Mouse (Mus musculus) kidney, embryonic 15.5 days (tissue): Measurements from ENCODE around the gene Magel2. TPM values are rescaled to one million over a fixed set of nuclear protein-coding genes. Genes with fewer than 3 reads are reported as not detected.

Source experiments
- ATAC-seq: fragments of 200-750 bp; cut with Nextera tagmentation; replicated peaks from 2 replicates; pipeline ENCODE4 v1.8.0; 2017; ENCODE audit warnings: moderate TSS enrichment; ENCODE audit not compliant: low FRiP score
- H3K27ac ChIP-seq: fragments of 300-500 bp; sonication (generic); 2 replicates; pipeline ENCODE4 v1.5.1; 2015; ENCODE audit warnings: mild to moderate bottlenecking, inconsistent platforms
- H3K27me3 ChIP-seq: fragments of 300-500 bp; sonication (generic); 2 replicates; pipeline ENCODE4 v1.6.1; 2015; ENCODE audit warnings: inconsistent platforms
- H3K36me3 ChIP-seq: fragments of 300-500 bp; sonication (generic); 2 replicates; pipeline ENCODE4 v1.6.1; 2015; ENCODE audit warnings: inconsistent platforms
- H3K4me1 ChIP-seq: fragments of 300-500 bp; sonication (generic); 2 replicates; pipeline ENCODE4 v1.6.1; 2015; ENCODE audit warnings: inconsistent platforms
- H3K4me2 ChIP-seq: fragments of 300-500 bp; sonication (generic); 2 replicates; pipeline ENCODE4 v1.6.1; 2015; ENCODE audit warnings: moderate library complexity, mild to moderate bottlenecking, inconsistent platforms
- H3K4me3 ChIP-seq: fragments of 300-500 bp; sonication (generic); replicated peaks from 2 replicates; pipeline ENCODE4 v1.5.1; 2015; ENCODE audit warnings: mild to moderate bottlenecking, inconsistent platforms
- H3K9ac ChIP-seq: fragments of 300-500 bp; sonication (generic); 2 replicates; pipeline ENCODE4 v1.6.1; 2015; ENCODE audit warnings: mild to moderate bottlenecking, inconsistent platforms
- H3K9me3 ChIP-seq: fragments of 300-500 bp; sonication (generic); replicated peaks from 2 replicates; pipeline ENCODE4 v1.6.1; 2016; ENCODE audit warnings: inconsistent platforms
- WGBS: fragments of 180-500 bp; shearing (Covaris S2); methylation state at CpG from one replicate; pipeline ENCODE4 v1.1.7; 2015; ENCODE audit warnings: mixed read lengths; 5-methylcytosine and 5-hydroxymethylcytosine counted together
- polyA plus RNA-seq: library from polyadenylated mRNA; unstranded; fragments of >200 nt; fragmentation: Nextera tagmentation; extraction: Ambion mirVana; gene quantifications from 2 replicates; pipeline ENCODE4 v1.2.1, GENCODE M21; 2015

Gene Magel2
- polyA plus RNA-seq, 1 experiment from 2014 or later, result 1.2 TPM

GRCm38 (mm10) chr7:62388291-62388690 is 11.5 kb downstream of the Magel2 start:
- ATAC-seq, result no peak
- Histone ChIP-seq H3K4me3 (no peak overlapping the region), H3K27me3 (no peaks in the 10 kb centered on the region), H3K9ac (no peak overlapping the region), H3K27ac (no peak overlapping the region), H3K9me3 (no peaks in the 10 kb centered on the region), H3K4me2 (no peak overlapping the region), H3K36me3 (no peaks in the 10 kb centered on the region), H3K4me1 (no peaks in the 10 kb centered on the region)
- 55% methylated on average over 4 of the region's 4 CpGs for WGBS

- 42% methylated on average over 1 of the region's 1 CpGs for WGBS
- Histone ChIP-seq H3K4me1 (no peaks in the 10 kb centered on the region), H3K4me3 (no peak overlapping the region), H3K9ac (no peak overlapping the region), H3K27ac (no peak overlapping the region), H3K9me3 (no peaks in the 10 kb centered on the region), H3K27me3 (no peaks in the 10 kb centered on the region), H3K36me3 (no peaks in the 10 kb centered on the region), H3K4me2 (no peak overlapping the region)
- ATAC-seq, result no peak
Measured at GRCm38 (mm10) chr7:62392202-62392601, 15.4 kb downstream of the Magel2 start.

GRCm38 (mm10) chr7:62406573-62407050 is 29.8 kb downstream of the Magel2 start:
- Histone ChIP-seq H3K4me1 (no peaks in the 10 kb centered on the region), H3K27me3 (0 out of 2 replicates have a peak, but pooled peaks cover 3% of the 10 kb centered on the region), H3K9me3 (no peaks in the 10 kb centered on the region), H3K4me2 (peak overlapping the region; percentile 34), H3K36me3 (no peaks in the 10 kb centered on the region), H3K27ac (no peak overlapping the region), H3K9ac (no peak overlapping the region), H3K4me3 (no peak overlapping the region; the same call in 1 of the 2 replicates)
- WGBS, result 47% methylated on average over 19 of the region's 19 CpGs
- ATAC-seq, result no peak

- ATAC-seq, result no peak
- WGBS, result 49% methylated on average over 3 of the region's 3 CpGs
Measured at GRCm38 (mm10) chr7:62407803-62408202, 31.0 kb downstream of the Magel2 start.

GRCm38 (mm10) chr7:62415222-62415621 is 38.4 kb downstream of the Magel2 start:
- 84% methylated on average over 1 of the region's 1 CpGs for WGBS
- no peak overlapping the region for H3K4me2 ChIP-seq
- ATAC-seq, result no peak
- H3K27ac ChIP-seq, result no peak overlapping the region
- no peak overlapping the region for H3K4me3 ChIP-seq
- H3K9me3 ChIP-seq, result no peaks in the 10 kb centered on the region
- H3K4me1 ChIP-seq, result peaks cover 10% of the 10 kb centered on the region
- H3K27me3 ChIP-seq, result no peaks in the 10 kb centered on the region
- no peaks in the 10 kb centered on the region for H3K36me3 ChIP-seq
- H3K9ac ChIP-seq, result no peak overlapping the region

More at GRCm38 (mm10) chr7:62407803-62408202, 31.0 kb downstream of the Magel2 start:
- no peak overlapping the region for H3K27ac ChIP-seq
- H3K9ac ChIP-seq, result no peak overlapping the region
- no peaks in the 10 kb centered on the region for H3K36me3 ChIP-seq
- H3K27me3 ChIP-seq, result 0 out of 2 replicates have a peak, but pooled peaks cover 3% of the 10 kb centered on the region
- H3K9me3 ChIP-seq, result no peaks in the 10 kb centered on the region
- H3K4me2 ChIP-seq, result no peak overlapping the region
- no peak overlapping the region for H3K4me3 ChIP-seq
- H3K4me1 ChIP-seq, result no peaks in the 10 kb centered on the region

GRCm38 (mm10) chr7:62416173-62416572 is 39.4 kb downstream of the Magel2 start:
- Histone ChIP-seq H3K27ac (no peak overlapping the region), H3K27me3 (no peaks in the 10 kb centered on the region), H3K9me3 (no peaks in the 10 kb centered on the region), H3K4me3 (no peak overlapping the region), H3K4me1 (peaks cover 10% of the 10 kb centered on the region), H3K36me3 (no peaks in the 10 kb centered on the region), H3K9ac (no peak overlapping the region), H3K4me2 (no peak overlapping the region)
- no peak for ATAC-seq

GRCm38 (mm10) chr7:62418346-62418745 is 41.5 kb downstream of the Magel2 start:
- no peak overlapping the region for H3K9ac ChIP-seq
- no peak overlapping the region for H3K27ac ChIP-seq
- ATAC-seq, result no peak
- H3K4me1 ChIP-seq, result peaks cover 10% of the 10 kb centered on the region
- peak overlapping the region; percentile 61 for H3K4me3 ChIP-seq
- no peaks in the 10 kb centered on the region for H3K9me3 ChIP-seq
- H3K4me2 ChIP-seq, result peak overlapping the region; percentile 63
- H3K27me3 ChIP-seq, result no peaks in the 10 kb centered on the region; the same call in 1 of the 2 replicates
- WGBS, result 83% methylated on average over 9 of the region's 9 CpGs
- H3K36me3 ChIP-seq, result no peaks in the 10 kb centered on the region

- Histone ChIP-seq H3K9ac (peak overlapping the region; percentile 64), H3K4me2 (peak overlapping the region; percentile 63), H3K4me3 (peak overlapping the region; percentile 61), H3K27me3 (no peaks in the 10 kb centered on the region; the same call in 1 of the 2 replicates), H3K36me3 (no peaks in the 10 kb centered on the region), H3K4me1 (peaks cover 10% of the 10 kb centered on the region), H3K27ac (no peak overlapping the region), H3K9me3 (no peaks in the 10 kb centered on the region)
- WGBS, result 60% methylated on average over 17 of the region's 17 CpGs
- ATAC-seq, result peak; percentile 59
Measured at GRCm38 (mm10) chr7:62419105-62419492, 42.3 kb downstream of the Magel2 start.

GRCm38 (mm10) chr7:62419493-62420360 is 42.9 kb downstream of the Magel2 start, which contains the start of gene Mkrn3:
Mkrn3 (minus strand) TSS chr7:62420139.
- peaks cover 10% of the 10 kb centered on the region for H3K4me1 ChIP-seq
- no peaks in the 10 kb centered on the region for H3K9me3 ChIP-seq
- no peaks in the 10 kb centered on the region; the same call in 1 of the 2 replicates for H3K27me3 ChIP-seq
- WGBS, result 22% methylated on average over 40 of the region's 49 CpGs
- H3K4me3 ChIP-seq, result peak within 1 kb of the TSS; percentile 61
- no peaks in the 10 kb centered on the region for H3K36me3 ChIP-seq
- H3K4me2 ChIP-seq, result peak within 1 kb of the TSS; percentile 63
- peak; percentile 92 for ATAC-seq
- peak within 1 kb of the TSS; percentile 29; the same call in 1 of the 2 replicates for H3K27ac ChIP-seq
- peak within 1 kb of the TSS; percentile 64 for H3K9ac ChIP-seq

GRCm38 (mm10) chr7:62420566-62420965 is 43.8 kb downstream of the Magel2 start:
- no peaks in the 10 kb centered on the region; the same call in 1 of the 2 replicates for H3K27me3 ChIP-seq
- H3K4me3 ChIP-seq, result peak overlapping the region; percentile 61
- H3K9ac ChIP-seq, result no peak overlapping the region
- H3K27ac ChIP-seq, result no peak overlapping the region
- WGBS, result 76% methylated on average over 6 of the region's 6 CpGs
- H3K4me1 ChIP-seq, result peaks cover 10% of the 10 kb centered on the region
- no peaks in the 10 kb centered on the region for H3K36me3 ChIP-seq
- no peaks in the 10 kb centered on the region for H3K9me3 ChIP-seq
- H3K4me2 ChIP-seq, result 0 out of 2 replicates have a peak overlapping the region, but pooled peaks have one; percentile 63
- ATAC-seq, result no peak

GRCm38 (mm10) chr7:62423210-62423609 is 46.4 kb downstream of the Magel2 start:
- no peak overlapping the region for H3K4me2 ChIP-seq
- WGBS, result 52% methylated on average over 4 of the region's 4 CpGs
- ATAC-seq, result no peak

GRCm38 (mm10) chr7:62428337-62428736 is 51.5 kb downstream of the Magel2 start:
- Histone ChIP-seq H3K27ac (no peak overlapping the region), H3K9me3 (no peaks in the 10 kb centered on the region), H3K36me3 (no peaks in the 10 kb centered on the region), H3K4me2 (no peak overlapping the region), H3K4me1 (no peaks in the 10 kb centered on the region), H3K9ac (no peak overlapping the region), H3K27me3 (peaks cover 5% of the 10 kb centered on the region; the same call in 1 of the 2 replicates), H3K4me3 (no peak overlapping the region)
- no peak for ATAC-seq
- WGBS, result 21% methylated on average over 8 of the region's 8 CpGs

More at GRCm38 (mm10) chr7:62423210-62423609, 46.4 kb downstream of the Magel2 start:
- no peaks in the 10 kb centered on the region for H3K36me3 ChIP-seq
- no peaks in the 10 kb centered on the region for H3K9me3 ChIP-seq
- H3K27ac ChIP-seq, result no peak overlapping the region
- no peak overlapping the region for H3K9ac ChIP-seq
- H3K4me3 ChIP-seq, result no peak overlapping the region
- peaks cover 5% of the 10 kb centered on the region; the same call in 1 of the 2 replicates for H3K27me3 ChIP-seq
- peaks cover 10% of the 10 kb centered on the region for H3K4me1 ChIP-seq
